Mouse (Mus musculus) midbrain, embryonic 15.5 days (tissue): ENCODE measurements around the gene Hbq1b. TPM values are rescaled to one million over a fixed set of nuclear protein-coding genes. Genes with fewer than 3 reads are reported as not detected.
"Not testable (repeated sequence)": the region's sequence is repeated elsewhere in the genome, so short reads cannot be mapped to it uniquely, and the experiment has no call there.

Experiments
- ATAC-seq: fragments of 200-750 bp; cut with Nextera tagmentation; replicated peaks from 2 replicates; pipeline ENCODE4 v1.8.0; 2017; ENCODE audit warnings: moderate TSS enrichment
- H3K27ac ChIP-seq: fragments of 300-500 bp; sonication (generic); 2 replicates; pipeline ENCODE4 v1.5.1; 2015; ENCODE audit warnings: mild to moderate bottlenecking, inconsistent platforms
- H3K27me3 ChIP-seq: fragments of 300-500 bp; sonication (generic); replicated peaks from 2 replicates; pipeline ENCODE4 v1.6.1; 2015; ENCODE audit warnings: inconsistent platforms
- H3K36me3 ChIP-seq: fragments of 300-500 bp; sonication (generic); replicated peaks from 2 replicates; pipeline ENCODE4 v1.6.1; 2015; ENCODE audit warnings: inconsistent platforms
- H3K4me1 ChIP-seq: fragments of 300-500 bp; sonication (generic); 2 replicates; pipeline ENCODE4 v1.6.1; 2015; ENCODE audit warnings: inconsistent platforms
- H3K4me2 ChIP-seq: fragments of 300-500 bp; sonication (generic); 2 replicates; pipeline ENCODE4 v1.6.1; 2015; ENCODE audit warnings: inconsistent platforms, mild to moderate bottlenecking, moderate library complexity
- H3K4me3 ChIP-seq: fragments of 300-500 bp; sonication (generic); 2 replicates; pipeline ENCODE4 v1.5.1; 2015; ENCODE audit warnings: mild to moderate bottlenecking, inconsistent platforms
- H3K9ac ChIP-seq: fragments of 300-500 bp; sonication (generic); 2 replicates; pipeline ENCODE4 v1.6.1; 2015; ENCODE audit warnings: mild to moderate bottlenecking, inconsistent platforms
- H3K9me3 ChIP-seq: fragments of 300-500 bp; sonication (generic); 2 replicates; pipeline ENCODE4 v1.6.1; 2016; ENCODE audit warnings: inconsistent platforms
- WGBS: fragments of 180-500 bp; shearing (Covaris S2); methylation state at CpG from one replicate; pipeline ENCODE4 v1.1.7; 2015; ENCODE audit warnings: mixed read lengths; 5-methylcytosine and 5-hydroxymethylcytosine counted together
- polyA plus RNA-seq: library from polyadenylated mRNA; unstranded; fragments of >200 nt; fragmentation: Nextera tagmentation; extraction: Ambion mirVana; gene quantifications from 2 replicates; pipeline ENCODE4 v1.2.1, GENCODE M21; 2015

Hbq1b gene
- polyA plus RNA-seq, 1 experiment from 2014 or later, result 0.83 TPM

- H3K4me1 ChIP-seq, ATAC-seq, H3K9ac ChIP-seq, H3K4me2 ChIP-seq, H3K27ac ChIP-seq, H3K4me3 ChIP-seq, H3K9me3 ChIP-seq, H3K36me3 ChIP-seq, H3K27me3 ChIP-seq: not testable (repeated sequence)
- WGBS, result 85% methylated on average over 3 of the region's 3 CpGs
These were observed 6.7 kb downstream of the Hbq1b start for GRCm38 (mm10) chr11:32293479-32293878.

GRCm38 (mm10) chr11:32296203-32296602, 9.4 kb downstream of the Hbq1b start, which contains the start of gene Hba-a2:
Gene Hba-a2, plus strand, starts transcription at chr11:32296489.
- ATAC-seq, H3K9ac ChIP-seq: not testable (repeated sequence)

GRCm38 (mm10) chr11:32297417-32297816, 10.7 kb downstream of the Hbq1b start:
- not testable (repeated sequence) for ATAC-seq, H3K27me3 ChIP-seq, H3K9ac ChIP-seq, H3K4me2 ChIP-seq, H3K9me3 ChIP-seq, H3K4me3 ChIP-seq, H3K27ac ChIP-seq, H3K4me1 ChIP-seq, H3K36me3 ChIP-seq
- WGBS, result 45% methylated on average over 2 of the region's 2 CpGs

More at GRCm38 (mm10) chr11:32296203-32296602, 9.4 kb downstream of the Hbq1b start, which contains the start of gene Hba-a2:
- H3K27ac ChIP-seq, H3K4me2 ChIP-seq, H3K4me3 ChIP-seq, H3K36me3 ChIP-seq, H3K27me3 ChIP-seq, H3K9me3 ChIP-seq, H3K4me1 ChIP-seq: not testable (repeated sequence)
- WGBS, result no CpG with 5 or more reads among the region's 4 CpGs

GRCm38 (mm10) chr11:32297866-32298531, 11.2 kb downstream of the Hbq1b start:
- 89% methylated on average over 1 of the region's 1 CpGs for whole genome bisulfite sequencing
- Histone ChIP-seq H3K9me3 (no peaks in the 10 kb centered on the region), H3K4me1 (no peaks in the 10 kb centered on the region; the same call in 1 of the 2 replicates), H3K4me3 (no peak overlapping the region), H3K9ac (no peak overlapping the region), H3K27ac (no peak overlapping the region), H3K36me3 (no peaks in the 10 kb centered on the region), H3K4me2 (no peak overlapping the region), H3K27me3 (no peaks in the 10 kb centered on the region)
- ATAC-seq, result no peak

- WGBS, result 98% methylated on average over 2 of the region's 2 CpGs
- no peaks in the 10 kb centered on the region for H3K27me3 ChIP-seq
- no peak overlapping the region for H3K4me3 ChIP-seq
- H3K4me2 ChIP-seq, result no peak overlapping the region
- ATAC-seq, result no peak
- H3K9me3 ChIP-seq, result no peaks in the 10 kb centered on the region
- no peaks in the 10 kb centered on the region; the same call in 1 of the 2 replicates for H3K4me1 ChIP-seq
- no peak overlapping the region for H3K9ac ChIP-seq
- H3K36me3 ChIP-seq, result no peaks in the 10 kb centered on the region
- no peak overlapping the region for H3K27ac ChIP-seq
These were observed 11.8 kb downstream of the Hbq1b start for GRCm38 (mm10) chr11:32298532-32298918.

GRCm38 (mm10) chr11:32299865-32300264, 13.1 kb downstream of the Hbq1b start, which contains the start of gene Hbq1a:
Gene Hbq1a, plus strand, starts transcription at chr11:32300069.
- H3K4me1 ChIP-seq, H3K9ac ChIP-seq, H3K27ac ChIP-seq, H3K27me3 ChIP-seq, H3K9me3 ChIP-seq, H3K36me3 ChIP-seq: not testable (repeated sequence)
- Histone ChIP-seq H3K4me3 (peak within 1 kb of the TSS; percentile 33), H3K4me2 (peak within 1 kb of the TSS; percentile 51)
- WGBS, result 5% methylated on average over 16 of the region's 16 CpGs
- ATAC-seq, result peak; percentile 72; the same call in 1 of the 2 replicates

- Histone ChIP-seq H3K4me3 (peak overlapping the region; percentile 33), H3K36me3 (no peaks in the 10 kb centered on the region), H3K4me2 (peak overlapping the region; percentile 51), H3K27me3 (no peaks in the 10 kb centered on the region), H3K9me3 (no peaks in the 10 kb centered on the region), H3K27ac (no peak overlapping the region), H3K4me1 (no peaks in the 10 kb centered on the region; the same call in 1 of the 2 replicates), H3K9ac (no peak overlapping the region)
- WGBS, result 55% methylated on average over 14 of the region's 17 CpGs
- ATAC-seq, result peak; percentile 65; the same call in 1 of the 2 replicates
These were observed 13.8 kb downstream of the Hbq1b start for GRCm38 (mm10) chr11:32300279-32301267.

- WGBS, result 82% methylated on average over 1 of the region's 1 CpGs
These were observed 14.7 kb downstream of the Hbq1b start for GRCm38 (mm10) chr11:32301506-32301905.

GRCm38 (mm10) chr11:32302824-32303419, 16.2 kb downstream of the Hbq1b start:
- Histone ChIP-seq H3K27ac (no peak overlapping the region), H3K27me3 (no peaks in the 10 kb centered on the region), H3K36me3 (no peaks in the 10 kb centered on the region), H3K9me3 (no peaks in the 10 kb centered on the region), H3K4me1 (no peaks in the 10 kb centered on the region; the same call in 1 of the 2 replicates), H3K9ac (no peak overlapping the region), H3K4me2 (no peak overlapping the region), H3K4me3 (no peak overlapping the region)
- WGBS, result 46% methylated on average over 2 of the region's 2 CpGs
- 0 out of 2 replicates have a peak, but pooled peaks have one; percentile 63 for ATAC-seq

More at GRCm38 (mm10) chr11:32301506-32301905, 14.7 kb downstream of the Hbq1b start:
- H3K9ac ChIP-seq, result no peak overlapping the region
- no peak for ATAC-seq
- no peaks in the 10 kb centered on the region; the same call in 1 of the 2 replicates for H3K4me1 ChIP-seq
- H3K36me3 ChIP-seq, result no peaks in the 10 kb centered on the region
- H3K9me3 ChIP-seq, result no peaks in the 10 kb centered on the region
- H3K27ac ChIP-seq, result no peak overlapping the region
- no peak overlapping the region for H3K4me2 ChIP-seq
- no peaks in the 10 kb centered on the region for H3K27me3 ChIP-seq
- no peak overlapping the region for H3K4me3 ChIP-seq

- no peaks in the 10 kb centered on the region for H3K27me3 ChIP-seq
- 89% methylated on average over 1 of the region's 1 CpGs for WGBS
- no peaks in the 10 kb centered on the region for H3K36me3 ChIP-seq
- no peak for ATAC-seq
- no peak overlapping the region for H3K9ac ChIP-seq
- no peaks in the 10 kb centered on the region for H3K9me3 ChIP-seq
- no peak overlapping the region for H3K27ac ChIP-seq
- H3K4me3 ChIP-seq, result no peak overlapping the region
- no peaks in the 10 kb centered on the region; the same call in 1 of the 2 replicates for H3K4me1 ChIP-seq
- no peak overlapping the region for H3K4me2 ChIP-seq
These were observed 16.7 kb downstream of the Hbq1b start for GRCm38 (mm10) chr11:32303455-32303854.

GRCm38 (mm10) chr11:32307006-32307405, 20.2 kb downstream of the Hbq1b start:
- Histone ChIP-seq H3K4me2 (no peak overlapping the region), H3K36me3 (no peaks in the 10 kb centered on the region), H3K27ac (no peak overlapping the region), H3K9ac (no peak overlapping the region), H3K27me3 (no peaks in the 10 kb centered on the region), H3K9me3 (no peaks in the 10 kb centered on the region), H3K4me1 (no peaks in the 10 kb centered on the region; the same call in 1 of the 2 replicates), H3K4me3 (no peak overlapping the region)
- no peak for ATAC-seq
- WGBS, result 67% methylated on average over 1 of the region's 1 CpGs

- Histone ChIP-seq H3K27me3 (no peaks in the 10 kb centered on the region), H3K9ac (no peak overlapping the region), H3K9me3 (no peaks in the 10 kb centered on the region), H3K4me3 (no peak overlapping the region), H3K4me1 (no peaks in the 10 kb centered on the region), H3K4me2 (no peak overlapping the region), H3K27ac (no peak overlapping the region), H3K36me3 (no peaks in the 10 kb centered on the region)
- 27% methylated on average over 4 of the region's 4 CpGs for WGBS
- no peak for ATAC-seq
These were observed 22.7 kb downstream of the Hbq1b start for GRCm38 (mm10) chr11:32309446-32309845.
